Mouse (Mus musculus): Measurements from ENCODE around the gene Col26a1.

Gene Col26a1

DNA sequence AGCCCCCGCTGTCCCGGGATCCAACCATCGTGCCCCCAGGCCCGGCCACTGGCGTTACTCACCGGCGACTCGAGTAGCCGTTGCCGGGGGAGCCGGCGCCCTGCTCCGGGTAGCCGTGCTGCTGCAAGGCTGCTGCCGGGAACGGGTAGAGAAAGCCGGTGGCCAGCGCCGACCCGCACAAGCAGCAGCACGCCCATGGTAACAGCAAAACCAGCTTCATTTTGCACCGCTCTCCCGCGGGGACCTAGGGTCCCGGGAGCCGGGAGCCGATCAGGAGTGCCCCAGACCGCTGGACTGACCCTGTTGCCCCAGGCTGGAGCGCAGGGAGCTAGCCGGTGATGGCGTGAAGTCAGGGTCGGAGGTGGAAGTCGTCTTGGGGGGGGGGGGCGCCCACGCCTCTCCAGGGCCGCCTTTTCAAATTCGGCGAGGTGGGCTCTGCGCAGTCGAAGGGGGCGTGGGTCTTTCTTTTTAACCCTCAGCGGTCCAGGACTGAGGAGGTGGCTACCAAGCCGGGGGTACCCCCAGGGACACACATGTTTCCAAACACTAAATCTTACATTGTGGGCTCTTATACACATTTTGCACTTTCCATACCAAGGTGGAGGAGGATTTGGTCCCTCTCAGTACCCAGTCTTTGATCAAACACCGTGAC, at the start of gene Col26a1:
TSS of gene Col26a1 (minus strand) at position 422 of the 652 bp plus-strand sequence.
- peak; percentile 64 for DNase-seq (ENCODE audit: low spot score)

DNA sequence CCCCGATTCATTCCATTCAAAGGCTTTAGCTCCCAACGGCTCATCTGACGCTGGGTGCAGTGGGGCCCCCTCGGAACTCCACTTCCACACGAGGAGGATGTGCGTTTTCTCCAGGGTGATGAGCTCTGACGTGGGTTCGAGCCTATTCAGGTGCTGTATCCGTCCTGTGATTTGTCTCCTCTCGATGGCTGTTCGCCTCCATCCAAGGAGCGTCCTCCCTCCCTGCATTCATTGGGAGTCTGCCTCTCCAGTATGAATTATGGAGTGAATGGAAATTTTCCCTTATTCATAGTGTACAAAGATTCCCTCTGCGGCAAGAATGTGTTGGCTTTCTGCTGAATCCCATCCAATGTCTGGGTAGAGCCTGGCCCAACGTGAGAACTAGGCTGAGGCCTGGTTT, 48.9 kb upstream of the Col26a1 start:
- DNase-seq (ENCODE audit: low spot score): no peak

DNA sequence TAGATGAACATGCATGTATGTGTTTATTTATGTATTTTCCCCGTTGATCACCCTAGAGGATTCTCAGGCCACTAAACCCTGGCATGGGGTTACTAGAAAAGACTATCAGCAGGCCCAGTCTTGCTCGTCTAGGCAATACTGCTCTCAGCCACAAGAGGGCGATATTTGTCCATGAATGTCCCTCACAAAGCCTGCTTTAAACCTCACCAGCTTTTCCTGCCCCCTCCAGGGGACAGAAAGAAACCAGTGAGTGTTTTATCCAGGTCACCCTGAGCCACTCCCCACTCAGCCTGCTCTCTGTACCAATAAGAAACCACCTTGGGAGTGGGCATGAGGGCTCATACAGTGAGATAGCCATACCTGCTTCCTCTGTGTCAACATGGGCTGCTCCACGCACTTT, 46.1 kb upstream of the Col26a1 start:
- peak; percentile 93 for DNase-seq (ENCODE audit: low spot score)

DNA sequence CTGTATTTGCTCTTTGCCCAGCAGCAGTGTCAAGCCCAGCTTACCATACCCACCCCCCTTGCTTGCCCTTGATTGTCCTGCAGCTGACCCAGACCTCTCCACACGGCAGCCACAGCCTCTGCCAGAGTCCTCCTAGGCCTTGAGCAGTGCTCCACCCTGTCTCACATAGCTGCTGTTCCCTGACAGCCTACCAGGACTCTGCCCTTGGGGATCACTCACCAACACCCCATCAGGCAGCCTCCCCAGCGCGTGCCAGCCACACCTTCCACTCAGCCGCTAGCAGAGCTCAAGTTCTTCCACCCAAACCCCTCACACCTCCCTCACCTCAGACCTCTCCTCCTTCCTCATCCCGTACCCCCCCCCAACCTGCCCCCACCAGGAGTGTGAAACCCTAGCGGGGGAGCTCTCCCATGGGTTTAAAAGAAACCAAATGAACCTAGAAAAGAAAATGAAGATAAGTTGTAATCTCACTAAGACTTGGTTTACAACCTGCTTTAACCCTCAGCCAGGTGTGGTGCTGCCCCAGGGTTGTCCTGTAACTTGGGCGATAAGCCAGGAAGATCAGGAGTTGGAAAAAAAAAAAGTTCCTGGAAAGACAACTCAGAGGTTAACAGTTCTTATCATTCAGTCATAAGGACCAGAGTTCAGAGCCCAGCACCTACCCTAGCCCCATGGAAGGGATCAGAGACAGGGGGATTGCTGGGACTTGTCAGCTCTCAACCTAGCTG, 40.9 kb upstream of the Col26a1 start:
- DNase-seq (ENCODE audit: low spot score): no peak

DNA sequence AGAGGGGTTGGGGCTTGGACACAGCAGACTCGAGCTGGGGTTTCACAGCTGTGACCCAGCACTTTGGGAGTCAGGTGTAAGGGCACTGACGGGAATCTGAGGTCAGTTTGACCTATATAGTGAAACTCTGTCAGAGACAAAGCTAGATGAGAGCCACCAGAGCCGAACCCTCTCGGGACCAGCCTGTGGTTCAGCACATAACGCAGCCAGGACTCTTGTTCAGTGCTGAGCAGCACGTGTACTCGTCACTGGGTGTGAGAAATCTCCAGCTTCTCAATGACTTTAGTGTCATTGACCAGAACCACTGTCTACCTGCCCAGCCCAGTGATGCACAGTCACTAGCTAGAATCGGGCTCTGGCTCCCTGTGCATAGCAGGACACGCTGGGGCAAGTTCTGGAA, 39.8 kb upstream of the Col26a1 start:
- DNase-seq (ENCODE audit: low spot score): no peak

DNA sequence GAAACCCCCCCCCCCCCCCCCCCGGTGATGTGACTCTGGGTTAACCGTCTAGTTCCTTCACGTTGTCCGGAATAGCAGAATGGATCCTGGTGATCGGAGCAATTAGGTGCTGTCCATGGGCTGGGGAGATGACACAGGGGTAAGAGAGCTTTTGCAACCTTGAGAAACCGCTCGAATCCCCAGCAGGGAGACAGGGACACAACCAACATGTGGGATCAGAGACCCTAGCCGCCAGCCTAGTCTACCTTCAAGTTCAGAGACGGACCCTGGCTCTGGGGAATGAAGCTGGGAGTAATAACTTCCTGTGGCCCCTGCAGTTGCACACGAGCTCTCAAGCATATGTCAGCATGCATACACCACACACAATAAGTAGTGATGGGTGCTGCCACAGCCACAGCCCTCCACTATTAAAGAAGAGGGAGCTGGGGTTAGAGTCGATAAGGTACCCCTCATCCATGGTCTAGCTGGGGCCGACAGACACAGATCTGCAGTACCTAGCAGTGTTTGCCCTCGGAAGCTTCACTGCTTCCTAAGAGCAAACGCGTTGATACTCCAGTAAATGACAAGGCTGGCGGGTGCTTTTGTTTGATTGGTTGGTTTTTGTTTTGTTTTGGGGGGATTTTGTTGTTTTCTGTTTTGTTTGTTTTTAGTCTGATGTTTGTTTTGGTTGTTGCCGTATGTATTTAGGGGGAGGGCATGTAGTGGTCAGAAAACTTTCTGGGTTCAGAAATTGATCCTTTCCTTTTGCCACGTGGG, 36.7 kb upstream of the Col26a1 start:
- no peak for DNase-seq (ENCODE audit: low spot score)

DNA sequence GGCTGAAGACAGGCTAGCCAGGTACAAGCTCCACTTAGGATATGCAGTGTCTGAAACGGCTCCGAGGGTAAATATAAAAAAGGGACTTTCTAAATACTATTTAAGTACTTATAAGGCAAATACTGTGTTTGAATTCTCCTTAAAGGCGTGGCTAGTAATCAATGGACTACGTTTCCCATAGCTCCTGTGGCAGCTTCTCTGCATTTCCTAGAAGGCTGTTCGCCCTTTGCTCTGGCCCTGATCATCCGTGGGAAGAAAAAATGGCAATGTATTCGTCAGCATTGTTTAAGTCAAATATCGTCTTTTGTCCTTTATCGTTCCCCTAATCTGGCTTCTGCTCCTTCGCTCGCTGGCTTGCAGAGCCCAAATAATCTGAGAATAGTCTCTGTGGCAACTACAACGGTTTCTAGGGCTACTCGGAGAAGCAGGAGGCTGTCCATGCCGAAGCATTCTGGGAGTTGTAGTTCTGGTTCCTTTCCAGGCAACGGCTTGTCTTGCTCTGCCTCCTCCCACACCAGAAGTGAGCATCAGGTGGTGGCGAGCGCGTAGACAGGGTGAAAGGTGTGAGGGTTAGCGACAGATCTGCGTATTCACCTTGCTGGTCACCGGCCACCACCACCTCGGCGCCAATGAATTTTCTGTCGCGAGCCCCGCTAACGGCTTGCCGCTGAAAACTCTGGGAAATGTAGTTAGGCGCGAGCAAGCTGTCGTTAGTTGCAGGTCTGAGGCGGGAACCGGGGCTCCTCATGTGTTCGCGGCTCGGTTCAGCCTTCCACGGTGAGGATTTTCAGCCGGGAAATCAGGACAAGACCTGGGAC, 35.9 kb upstream of the Col26a1 start:
- DNase-seq (ENCODE audit: low spot score): peak; percentile 95

DNA sequence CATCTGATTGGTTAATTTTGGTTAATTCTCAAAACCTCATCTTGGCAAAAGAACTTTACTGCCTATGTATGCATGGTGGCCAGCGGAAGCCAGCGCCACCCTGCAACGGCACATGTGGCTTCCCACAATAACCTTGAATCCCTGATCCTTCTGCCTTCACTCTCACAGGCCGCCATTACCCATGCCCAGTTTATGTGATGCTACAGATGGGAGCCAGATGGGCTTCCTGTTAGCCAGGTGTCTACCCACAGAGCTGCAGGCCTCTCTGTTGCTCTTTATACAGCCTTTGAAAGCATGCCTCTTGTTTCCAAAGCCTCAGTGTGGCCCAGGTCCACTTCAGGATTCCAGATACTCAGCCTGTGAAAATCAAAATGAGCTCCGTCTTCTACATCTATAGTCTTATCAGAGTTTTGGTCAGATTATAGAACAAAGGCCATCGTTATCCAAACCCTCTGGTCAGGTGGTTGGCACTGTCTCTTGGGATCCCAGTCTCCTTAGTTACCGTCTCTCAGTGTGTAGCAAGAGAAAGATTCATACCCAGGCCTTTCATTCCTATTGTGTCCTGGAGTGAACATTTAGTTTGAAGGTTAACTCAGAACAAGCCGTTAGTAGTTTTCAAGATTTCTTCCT, 34.7 kb upstream of the Col26a1 start:
- DNase-seq (ENCODE audit: low spot score): no peak

DNA sequence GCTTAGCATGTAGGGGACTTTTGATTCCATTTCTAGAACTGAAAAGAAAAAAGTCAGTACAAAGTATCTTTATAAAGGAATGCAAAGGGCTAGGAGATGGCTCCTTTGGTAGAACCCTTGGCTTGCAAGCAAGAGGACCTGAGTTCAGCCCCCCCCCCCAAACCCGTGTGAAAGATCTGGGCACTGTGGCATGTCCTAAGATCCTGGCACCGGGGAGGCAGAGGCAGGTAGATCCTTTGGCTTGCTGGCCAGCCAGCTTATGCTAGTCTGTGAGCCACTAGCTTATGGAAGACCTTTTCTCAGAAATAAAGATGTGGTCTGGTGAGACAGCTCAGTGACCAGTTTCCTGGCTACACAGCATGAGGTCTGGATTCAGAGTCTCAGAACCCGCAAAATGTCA, 31.2 kb upstream of the Col26a1 start:
- no peak for DNase-seq (ENCODE audit: low spot score)

DNA sequence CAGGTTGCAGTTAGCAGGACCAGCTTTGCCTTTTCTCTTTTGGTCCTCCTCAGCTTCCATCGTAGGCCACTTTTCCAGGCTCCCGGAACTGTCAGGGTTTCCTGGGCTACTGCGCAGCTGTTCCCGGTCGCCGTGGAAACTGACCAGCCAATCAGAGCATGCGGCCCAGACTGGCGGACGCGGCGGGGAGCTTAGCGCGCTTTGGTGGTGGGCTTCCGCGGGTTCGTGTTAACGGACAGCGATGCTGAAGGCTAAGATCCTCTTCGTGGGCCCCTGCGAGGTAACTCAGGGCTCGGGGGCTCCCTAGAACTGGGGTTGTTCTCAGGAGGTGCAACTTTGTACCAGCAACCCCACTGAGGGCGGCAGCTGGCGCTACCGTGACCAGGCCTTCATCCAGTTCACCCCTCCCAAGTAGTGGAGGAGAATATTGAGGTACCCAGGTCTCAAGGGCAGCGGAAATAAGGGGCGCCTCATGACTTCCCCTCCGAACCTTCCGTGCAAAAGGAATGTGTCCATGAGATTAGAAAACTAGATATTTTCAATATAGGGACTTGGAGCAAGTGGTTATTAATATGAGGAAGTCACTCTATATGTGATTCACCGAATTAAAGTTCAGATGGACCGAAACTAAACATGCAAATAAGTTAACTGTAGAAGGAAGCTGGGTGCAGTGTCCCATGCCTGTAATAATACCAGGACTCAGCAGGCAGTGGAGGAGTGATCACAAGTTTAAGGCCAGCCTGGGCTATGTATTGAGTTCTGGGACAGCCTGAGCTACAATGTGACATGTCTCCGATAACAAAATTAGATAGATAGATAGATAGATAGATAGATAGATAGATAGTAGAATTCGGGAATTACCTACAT, 25.2 kb upstream of the Col26a1 start, which contains the start of gene Ift22:
TSS of gene Ift22 (plus strand) at position 160 of the 867 bp plus-strand sequence.
- DNase-seq (ENCODE audit: low spot score): peak; percentile 97

DNA sequence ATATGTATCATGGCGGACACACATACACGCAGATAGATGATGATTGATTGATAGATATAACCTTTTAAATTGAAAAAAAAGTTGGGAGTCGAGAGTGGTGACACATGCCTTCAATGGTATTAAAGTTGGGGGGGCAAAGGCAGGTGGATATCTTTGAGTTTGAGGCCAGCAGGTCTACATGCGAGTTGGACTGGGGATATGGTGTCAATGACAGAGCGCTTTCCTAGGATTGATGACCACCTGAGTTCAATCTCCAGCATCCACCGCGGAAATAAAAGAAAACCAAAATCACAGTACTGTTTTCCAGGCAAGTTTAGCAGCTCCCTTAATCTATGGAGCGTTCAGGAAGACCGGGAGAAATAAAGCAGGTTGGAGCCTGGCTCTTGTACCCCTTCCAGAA, 24.6 kb upstream of the Col26a1 start:
- DNase-seq (ENCODE audit: low spot score): no peak

DNA sequence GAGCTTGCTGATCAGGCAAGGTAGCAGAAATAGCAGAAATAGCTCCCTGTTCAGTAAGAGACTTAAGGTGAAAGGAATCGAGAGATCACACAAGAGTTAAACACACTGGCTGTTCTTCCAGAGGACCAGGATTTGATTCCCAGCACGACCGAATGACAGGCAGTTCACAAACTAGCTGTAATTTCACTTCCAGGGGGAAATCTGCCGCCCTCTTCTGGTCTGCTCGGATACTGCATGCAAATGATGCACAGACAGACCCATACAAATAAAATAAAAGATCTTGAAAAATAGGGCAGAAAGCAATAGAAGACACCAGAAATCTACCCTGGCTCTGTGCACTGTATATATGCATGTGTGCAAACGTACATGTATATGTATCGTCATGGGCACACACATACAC, 22.6 kb upstream of the Col26a1 start:
- DNase-seq (ENCODE audit: low spot score): no peak

DNA sequence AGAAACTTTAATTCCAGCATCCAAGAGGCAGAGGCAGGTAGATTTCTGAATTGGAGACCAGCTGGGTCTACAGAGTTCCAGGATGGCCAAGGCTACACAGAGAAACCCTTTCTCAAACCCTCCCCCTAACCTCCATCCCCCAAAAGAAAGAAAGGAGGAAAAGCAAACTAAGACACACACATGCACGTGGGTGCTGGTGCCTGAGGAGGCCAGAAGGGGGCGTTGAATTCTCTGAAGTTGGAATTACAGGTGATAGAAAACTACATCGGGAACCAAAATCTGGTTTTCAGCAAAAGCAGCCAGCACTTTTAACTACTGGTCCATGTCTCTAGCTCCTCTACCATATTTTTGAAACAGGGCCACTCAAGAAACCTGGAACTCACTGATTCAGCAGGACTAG, 21.6 kb upstream of the Col26a1 start:
- no peak for DNase-seq (ENCODE audit: low spot score)

DNA sequence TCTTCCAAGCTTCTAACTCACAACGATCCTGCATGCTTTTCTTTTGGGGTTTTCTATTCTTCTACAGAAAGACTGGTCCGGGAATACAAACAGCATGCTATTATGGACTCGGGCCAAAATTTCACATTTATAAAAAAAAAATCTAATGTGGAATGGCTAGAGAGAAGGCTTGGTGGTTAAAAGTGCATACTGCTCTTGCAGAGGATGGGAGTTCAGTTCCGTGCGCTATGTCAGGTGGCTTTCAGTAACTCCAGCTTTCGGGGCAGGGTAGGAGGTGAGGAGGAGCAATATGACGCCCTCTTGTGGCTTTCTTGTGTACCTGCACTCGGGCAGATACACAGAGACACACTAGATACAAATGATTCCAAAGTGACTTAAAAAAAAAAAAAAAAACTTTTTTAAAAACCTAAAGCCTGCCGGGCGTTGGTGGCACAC, 12.5 kb upstream of the Col26a1 start:
- no peak for DNase-seq (ENCODE audit: low spot score)

DNA sequence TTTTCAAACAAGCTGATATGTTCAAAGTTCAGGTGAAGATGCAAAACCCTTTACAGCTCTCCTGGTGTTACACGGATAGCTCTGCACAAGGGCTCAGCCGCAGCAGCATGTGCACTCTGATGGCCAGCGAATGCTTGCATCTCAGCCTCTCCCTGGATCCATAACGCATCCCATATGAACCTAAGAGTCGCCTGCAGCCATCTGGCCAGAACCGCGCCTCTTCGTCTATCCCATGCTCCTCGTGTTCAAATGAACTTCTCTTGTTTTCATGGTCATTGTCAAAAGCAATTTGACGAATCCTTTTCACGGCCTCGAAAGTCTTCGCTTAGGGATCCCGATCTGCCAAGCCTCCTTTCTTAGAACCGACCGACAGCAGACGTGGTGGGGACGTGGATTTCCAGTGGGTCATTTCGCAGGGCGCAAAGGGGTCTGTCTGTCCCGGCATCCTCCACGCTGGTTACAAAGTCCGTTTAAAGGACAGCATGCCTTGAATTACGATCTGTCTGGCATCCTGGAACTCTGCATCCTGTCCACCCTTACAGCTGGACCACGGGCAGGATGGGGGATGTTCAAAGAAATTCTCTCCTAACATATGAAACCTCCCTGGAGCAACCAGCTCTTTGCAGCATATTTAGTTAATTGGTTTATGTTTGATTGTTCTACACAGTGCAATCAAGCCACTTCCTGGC, 12.0 kb upstream of the Col26a1 start:
- peak; percentile 63 for DNase-seq (ENCODE audit: low spot score)

DNA sequence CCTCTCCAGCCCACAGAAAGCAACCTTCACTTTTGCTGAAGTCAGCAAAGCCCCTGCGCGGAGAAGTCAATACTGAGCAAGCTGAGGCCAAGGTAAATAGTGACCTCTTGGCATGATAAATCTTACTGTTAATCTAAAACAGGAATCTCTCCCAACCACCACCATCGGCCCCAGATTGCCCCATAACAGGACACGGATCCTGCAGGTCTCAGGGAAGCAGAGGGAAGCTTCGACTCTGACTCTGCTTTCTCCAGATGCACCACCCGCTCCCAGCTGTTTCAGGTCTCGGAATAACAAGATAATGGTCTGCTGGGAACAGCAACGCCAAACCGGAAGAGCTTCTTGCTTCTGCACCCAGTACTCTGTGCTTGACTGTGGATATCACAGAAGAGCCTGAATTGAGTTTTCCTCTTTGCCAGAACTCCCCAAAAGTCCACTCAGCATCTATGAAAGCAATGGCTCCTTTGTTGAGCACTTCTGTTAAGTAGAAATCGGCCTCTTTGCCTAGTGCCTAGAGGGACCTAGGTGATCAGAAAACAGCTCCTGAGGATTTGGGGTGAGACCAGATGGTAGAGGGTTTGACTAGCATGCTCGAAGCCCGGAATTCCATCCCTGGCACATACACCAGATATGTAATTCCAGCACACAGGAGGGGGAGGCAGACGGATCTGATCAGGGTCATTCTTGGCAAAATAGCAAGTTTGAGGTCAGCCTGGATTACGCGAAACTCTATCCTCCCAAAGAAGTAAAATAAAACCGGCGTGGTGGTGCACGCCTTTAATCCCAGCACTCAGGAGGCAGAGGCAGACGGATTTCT, 5.7 kb upstream of the Col26a1 start:
- DNase-seq (ENCODE audit: low spot score): peak; percentile 63

DNA sequence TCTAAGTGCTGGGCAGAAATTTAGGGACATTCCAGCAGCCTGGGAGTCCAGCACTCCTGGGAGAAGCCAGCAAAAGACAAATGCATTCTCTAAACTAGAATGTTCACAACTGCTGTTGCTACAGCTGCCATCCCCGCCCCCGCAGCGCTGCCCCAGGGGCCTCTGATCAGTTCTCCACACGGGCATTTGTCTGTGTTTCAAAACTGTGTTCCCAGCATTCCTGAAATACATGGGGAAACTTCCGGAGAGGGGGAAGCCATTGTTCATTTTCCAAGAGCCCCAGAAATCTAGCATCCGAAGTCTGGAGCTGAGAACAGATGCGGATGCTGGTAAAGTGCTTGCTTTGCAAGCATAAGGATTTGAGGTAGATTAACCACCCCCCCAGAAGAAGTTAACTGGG, 3.9 kb upstream of the Col26a1 start:
- DNase-seq (ENCODE audit: low spot score): peak; percentile 42

DNA sequence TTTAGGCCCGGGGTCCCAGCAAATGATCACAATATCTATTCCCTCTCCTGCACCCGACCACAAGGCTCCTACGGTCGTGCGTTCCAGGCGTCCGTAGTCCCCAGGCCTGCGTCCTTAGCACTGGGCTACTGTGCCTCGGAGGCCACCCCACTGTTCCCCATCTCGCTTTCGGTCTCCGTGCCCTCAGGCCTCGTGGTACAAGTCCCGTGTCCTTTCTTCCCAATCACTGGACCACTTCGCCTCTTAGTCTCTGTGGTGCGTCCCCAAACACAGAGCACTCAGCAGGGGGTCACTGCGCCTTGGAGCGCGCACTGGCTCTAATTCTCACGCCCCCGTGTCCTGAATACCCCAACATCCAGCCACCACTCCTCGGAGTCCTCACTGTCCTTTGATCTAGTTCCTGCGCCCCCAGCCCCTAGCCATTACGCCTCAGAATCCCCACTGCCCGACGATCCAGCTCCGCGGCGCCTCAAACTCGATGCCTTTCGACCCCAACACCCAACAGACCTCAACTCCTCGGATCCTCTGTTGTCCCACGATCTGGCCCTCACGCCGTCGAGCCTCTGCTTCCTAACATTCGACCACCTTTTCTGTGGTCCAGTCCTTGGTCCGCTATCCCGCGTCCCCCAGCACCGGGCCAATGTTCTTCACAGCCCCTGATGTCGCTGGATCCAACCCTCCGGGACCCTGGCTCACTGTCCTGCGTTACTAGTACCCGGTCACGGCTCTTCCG, 788 bp downstream of the Col26a1 start:
- DNase-seq (ENCODE audit: low spot score): peak; percentile 53

Measured in embryo, embryonic 10 days (tissue).